Mouse (Mus musculus) left cerebral cortex, postnatal 4 days (tissue): ENCODE results near the gene Rhbdf2. TPM values are rescaled to one million over a fixed set of nuclear protein-coding genes. Genes with fewer than 3 reads are reported as not detected.
"Not testable (repeated sequence)": the region's sequence is repeated elsewhere in the genome, so short reads cannot be mapped to it uniquely, and the experiment has no call there.

Experiments
- DNase-seq: peaks from one replicate; pipeline ENCODE4 v3.0.0-alpha.2; 2022
- intact Hi-C: fragments of 180-260 bp; cut with DNase I; formaldehyde crosslinking; loops from one replicate; pipeline ENCODE4 v1.15.1; 2025
- total RNA-seq, 2 experiments: library from RNA; stranded (reverse); gene quantifications; 2 replicates each; pipeline ENCODE4 v1.2.3; 2021

Gene Rhbdf2
- total RNA-seq, 2 experiments from 2014 or later = 0.90 to 1.5 TPM

DNA sequence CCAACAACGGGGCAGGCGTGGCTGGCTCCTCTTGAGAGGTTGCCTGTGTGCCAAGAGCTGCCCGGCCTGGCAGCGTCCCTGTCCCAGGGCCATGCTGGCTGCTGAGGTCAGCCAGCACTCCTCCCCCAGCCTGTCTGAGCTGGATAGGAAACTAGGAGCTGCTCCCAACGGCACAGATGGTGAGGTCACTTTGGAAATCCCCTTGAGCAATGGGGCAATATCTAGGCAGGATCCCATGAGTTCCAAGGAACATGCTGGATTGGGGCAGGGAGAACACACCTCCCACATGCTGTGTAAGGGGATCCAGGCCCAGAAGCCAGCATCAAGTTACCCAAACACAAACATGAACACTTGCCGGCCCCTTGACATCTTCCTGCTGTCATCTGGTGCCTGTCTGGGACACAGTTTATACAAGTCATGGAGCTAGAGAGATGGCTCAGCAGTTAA lies 5.5 kb downstream of the Rhbdf2 start:
- intact Hi-C loops = loop anchor here (10.0 kb wide), 1 partner anchor 306 kb away; no protein-coding TSS in a partner anchor
- DNase-seq = peak; percentile 92

GRCm38 (mm10) chr11:116620559-116621253 lies 6.1 kb downstream of the Rhbdf2 start:
- intact Hi-C loops = loop anchor here (10.0 kb wide), 1 partner anchor 306 kb away; no protein-coding TSS in a partner anchor
- peak; percentile 63 for DNase-seq

DNA sequence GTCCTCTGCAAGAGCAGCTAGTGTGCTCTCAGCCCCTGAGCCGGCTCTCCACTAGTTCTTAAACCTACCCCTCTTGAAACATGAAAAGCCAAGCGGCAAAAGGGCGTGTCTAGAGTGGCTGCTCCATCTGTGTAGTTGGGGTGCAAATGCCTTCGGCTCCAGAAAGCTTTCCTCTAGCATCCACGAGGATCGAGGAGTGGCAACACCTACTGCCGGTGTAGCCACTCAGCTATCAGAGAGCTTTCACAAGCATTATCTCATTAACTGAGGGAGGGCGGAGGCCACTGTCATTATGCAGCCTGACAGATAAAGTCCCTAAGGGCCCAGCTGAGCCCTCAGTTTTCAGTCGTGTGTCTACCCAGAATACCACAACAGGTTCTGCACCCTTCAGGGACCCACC lies 6.7 kb downstream of the Rhbdf2 start:
- intact Hi-C loops = loop anchor here (10.0 kb wide), 1 partner anchor 305 kb away; no protein-coding TSS in a partner anchor
- no peak for DNase-seq

DNA sequence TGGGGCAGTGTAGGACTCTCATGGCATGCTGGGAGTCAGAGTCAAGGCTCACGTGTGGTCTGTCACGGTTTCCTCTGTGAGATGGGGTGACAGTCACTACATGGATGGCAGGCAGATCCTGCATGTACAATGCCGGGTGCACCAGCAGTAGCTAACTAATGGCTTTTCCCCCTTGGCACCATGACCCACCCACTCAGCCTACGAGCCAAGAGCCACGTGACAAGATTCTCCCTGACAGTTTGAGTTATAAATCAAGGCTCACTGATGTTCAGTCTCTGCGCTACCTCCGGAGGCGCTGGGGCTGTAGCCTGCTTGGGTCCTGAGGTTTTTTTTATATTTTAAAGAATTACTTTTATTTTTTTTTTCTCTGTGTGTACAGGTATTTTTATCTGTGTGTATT lies 7.3 kb downstream of the Rhbdf2 start:
- peak; percentile 52 for DNase-seq
- intact Hi-C loops = no loop called here

GRCm38 (mm10) chr11:116619156-116619555 lies 7.7 kb downstream of the Rhbdf2 start:
- intact Hi-C loops = no loop called here
- peak; percentile 78 for DNase-seq

DNA sequence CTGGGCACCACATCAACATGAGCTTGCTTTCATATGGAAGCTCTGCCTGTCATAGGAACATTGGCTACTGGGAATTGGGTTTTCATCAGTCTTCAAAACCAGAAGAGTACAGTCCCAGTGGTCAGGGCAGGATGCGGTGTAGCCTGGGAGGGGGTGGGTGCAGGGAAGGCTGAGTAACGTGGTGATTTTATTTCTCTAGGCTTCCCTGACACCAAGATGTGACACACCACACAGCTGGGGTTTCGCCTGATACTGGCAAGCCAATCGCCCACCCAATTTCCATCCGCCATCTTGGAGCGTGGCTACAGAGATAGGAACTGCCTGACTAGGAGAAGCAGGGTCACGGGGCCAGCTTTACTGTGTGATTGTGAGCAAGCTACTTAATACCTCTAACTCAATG lies 8.2 kb downstream of the Rhbdf2 start:
- DNase-seq = no peak
- intact Hi-C loops = no loop called here

DNA sequence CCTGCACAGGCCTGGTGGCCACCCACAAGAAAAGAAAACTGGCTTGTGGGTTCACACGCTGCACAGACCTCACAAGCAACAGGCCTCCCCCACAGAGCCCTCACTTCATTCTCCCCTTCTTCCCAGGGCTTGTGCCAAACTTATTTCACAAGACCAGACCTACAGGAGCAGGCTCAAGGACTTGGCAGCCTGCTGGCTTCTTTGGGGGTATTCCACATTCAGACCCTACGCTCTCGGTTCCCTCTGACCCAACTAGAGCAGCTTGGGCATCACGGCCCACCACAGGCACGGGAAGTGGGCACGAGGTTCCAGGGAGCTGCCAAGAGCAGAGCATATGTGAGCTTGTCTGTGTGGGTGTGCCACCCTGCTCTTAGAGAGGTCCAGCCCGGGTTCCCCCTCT lies 9.2 kb downstream of the Rhbdf2 start:
- intact Hi-C loops = no loop called here
- peak; percentile 56 for DNase-seq

DNA sequence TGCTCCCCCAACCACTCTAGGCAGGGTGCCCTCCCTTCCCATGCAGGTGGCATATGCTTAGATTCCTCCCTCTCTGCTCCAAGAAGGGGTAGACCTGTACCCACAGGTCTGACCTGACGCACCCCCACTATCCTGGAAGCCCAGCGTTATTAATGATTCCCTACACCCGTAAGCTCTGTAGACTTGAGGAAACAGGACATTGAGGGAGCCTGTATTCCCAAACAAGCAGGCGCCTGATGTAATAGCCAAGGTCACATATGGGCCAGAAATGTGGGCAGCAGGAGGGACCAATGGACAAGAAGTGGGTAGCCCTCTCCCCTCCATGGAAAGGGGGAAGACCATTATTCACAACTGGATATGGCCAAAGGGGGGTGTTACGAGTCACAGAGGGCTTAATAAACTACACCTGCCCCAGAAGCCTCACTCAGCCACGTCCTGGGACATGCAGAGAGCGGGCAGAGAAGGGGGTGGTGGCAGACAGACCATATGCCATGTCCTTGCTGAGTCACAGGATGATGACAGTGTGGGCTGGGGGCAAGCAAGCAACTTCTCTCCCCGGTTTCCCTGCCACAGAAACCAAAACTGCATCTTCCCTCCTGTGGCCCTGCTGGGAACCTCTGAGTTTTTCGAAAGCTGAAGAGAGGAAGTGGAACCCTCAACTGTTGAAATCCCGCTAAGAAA lies 10.2 kb downstream of the Rhbdf2 start:
- intact Hi-C loops = no loop called here
- DNase-seq = no peak

GRCm38 (mm10) chr11:116615735-116616437 lies 10.9 kb downstream of the Rhbdf2 start:
- DNase-seq = no peak
- intact Hi-C loops = no loop called here

DNA sequence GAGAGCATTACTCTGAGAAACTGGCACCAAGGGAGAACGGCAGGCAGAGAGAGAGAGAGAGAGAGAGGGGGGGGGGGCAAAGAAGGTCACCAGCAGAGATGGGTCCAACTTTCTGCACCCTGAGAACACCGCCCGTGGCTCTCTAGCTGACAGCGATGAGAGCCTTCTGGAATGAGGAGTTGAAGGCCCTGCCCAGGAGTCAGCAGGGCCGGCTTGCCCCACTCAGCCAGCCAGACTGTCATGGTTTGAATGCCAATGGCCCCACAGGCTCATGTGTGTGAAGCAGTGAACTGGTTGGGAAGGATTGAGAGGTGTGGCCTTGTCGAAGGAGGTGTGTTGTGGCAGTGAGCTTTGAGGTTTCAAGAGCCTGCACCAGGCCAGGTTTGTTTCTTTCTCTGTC lies 13.6 kb downstream of the Rhbdf2 start:
- DNase-seq = no peak
- intact Hi-C loops = no loop called here

- DNase-seq = no peak
- intact Hi-C loops = no loop called here
Observed at GRCm38 (mm10) chr11:116612554-116612953, 14.3 kb downstream of the Rhbdf2 start.

DNA sequence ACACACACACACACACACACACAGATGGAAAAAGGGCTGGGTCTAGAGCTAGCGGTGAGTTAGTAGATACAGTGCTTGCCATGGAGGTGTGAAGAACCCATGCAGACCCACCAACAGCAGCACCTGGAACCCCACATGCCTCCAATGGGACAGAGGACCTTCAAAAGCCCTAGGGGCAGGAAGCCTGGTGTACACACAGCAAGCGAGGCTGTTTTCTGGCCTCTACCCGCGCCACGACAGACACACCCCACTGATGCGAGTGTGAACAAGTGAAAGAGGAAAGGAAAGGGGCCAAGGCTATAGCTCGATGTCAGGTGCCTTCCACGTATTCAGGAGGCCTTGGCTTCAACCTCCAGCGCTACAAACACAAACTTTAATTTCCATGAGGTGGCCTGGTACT lies 14.9 kb downstream of the Rhbdf2 start:
- intact Hi-C loops = no loop called here
- no peak for DNase-seq

GRCm38 (mm10) chr11:116611168-116611567 lies 15.7 kb downstream of the Rhbdf2 start:
- intact Hi-C loops, DNase-seq: not testable (repeated sequence)

- intact Hi-C loops = no loop called here
- DNase-seq = no peak
Observed at GRCm38 (mm10) chr11:116609965-116610630, 16.7 kb downstream of the Rhbdf2 start.

GRCm38 (mm10) chr11:116607717-116608116 lies 19.1 kb downstream of the Rhbdf2 start:
- no peak for DNase-seq
- intact Hi-C loops = no loop called here

GRCm38 (mm10) chr11:116604097-116604496 lies 22.7 kb downstream of the Rhbdf2 start:
- no peak for DNase-seq
- intact Hi-C loops = no loop called here

DNA sequence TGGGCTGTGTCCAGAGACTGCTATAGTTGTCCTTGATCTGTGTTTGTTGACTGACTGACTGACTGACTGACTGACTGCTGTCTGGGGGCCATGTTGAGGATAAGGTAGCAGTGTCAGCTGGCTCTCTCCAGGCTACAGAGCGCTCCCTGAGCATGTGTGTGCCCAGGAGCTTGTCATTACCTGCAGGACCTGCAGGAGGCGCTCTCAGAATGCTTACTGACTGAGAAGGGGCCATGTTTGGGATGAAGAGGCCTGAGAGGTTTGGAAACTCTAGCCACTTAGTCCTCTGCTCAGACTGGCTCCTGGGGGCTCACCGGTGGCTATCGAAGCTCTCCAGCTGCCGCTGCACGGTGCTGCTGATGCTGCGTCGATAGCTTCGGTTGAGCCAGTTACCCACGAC lies 23.5 kb downstream of the Rhbdf2 start:
- no peak for DNase-seq
- intact Hi-C loops = no loop called here

DNA sequence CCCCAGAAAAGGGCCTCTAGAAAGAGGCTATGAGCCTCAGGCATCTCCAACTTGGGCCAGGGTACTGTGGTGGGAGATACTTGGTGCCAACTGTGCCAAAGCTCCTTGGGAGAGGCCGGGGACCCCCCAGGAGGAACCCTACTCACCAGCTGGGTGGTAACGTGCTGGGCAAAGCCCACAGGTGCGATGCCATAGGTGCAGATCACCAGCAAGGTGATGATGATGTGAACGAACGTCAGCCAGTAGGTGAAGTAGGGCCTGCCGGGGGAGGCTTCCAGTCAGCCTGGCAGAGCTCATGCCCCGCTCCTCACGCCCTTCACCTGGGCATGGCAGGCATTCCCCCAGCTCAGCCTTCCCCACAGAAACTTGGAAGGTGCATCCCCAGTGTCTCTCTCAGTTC lies 24.8 kb downstream of the Rhbdf2 start:
- DNase-seq = no peak
- intact Hi-C loops = no loop called here

DNA sequence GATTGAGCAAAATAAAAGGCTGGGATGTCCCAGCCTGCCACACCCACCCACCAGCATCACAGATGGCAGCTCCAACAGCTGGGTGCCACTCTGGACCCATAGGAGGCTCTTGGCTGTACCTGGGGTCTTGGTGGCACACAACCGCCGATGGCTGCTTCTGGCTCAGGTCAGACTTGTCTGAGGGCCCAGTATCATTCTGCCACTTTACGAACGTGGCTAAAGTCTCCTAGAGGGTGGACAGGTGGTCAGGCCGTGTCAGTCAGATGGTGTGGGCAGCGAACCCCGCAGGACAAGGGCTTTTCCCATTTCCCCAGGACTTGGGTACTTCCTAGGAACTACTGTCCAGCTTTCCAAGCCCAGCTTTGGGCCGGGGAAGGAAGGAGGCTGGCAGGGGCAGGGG lies 25.7 kb downstream of the Rhbdf2 start:
- intact Hi-C loops = no loop called here

DNA sequence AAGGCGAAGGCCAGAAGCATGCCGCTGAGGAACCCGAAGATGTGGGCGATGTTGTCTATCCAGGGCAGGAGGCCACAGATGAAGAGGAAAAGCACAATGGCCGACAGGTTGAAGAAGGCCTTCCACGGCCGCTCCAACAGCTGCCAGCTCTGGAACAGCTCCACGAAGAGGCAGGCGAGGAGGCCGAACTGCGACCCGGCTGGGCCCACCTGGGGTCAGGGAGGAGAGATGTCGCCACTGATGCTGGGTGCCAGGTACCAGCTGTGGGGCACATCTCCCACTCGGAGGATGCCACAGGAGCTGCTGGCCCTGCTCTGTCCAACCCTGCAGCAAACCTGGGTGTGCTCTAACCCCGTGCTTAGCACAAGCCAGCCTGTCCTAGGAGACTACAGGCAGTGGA lies 27.6 kb downstream of the Rhbdf2 start:
- intact Hi-C loops = no loop called here
- no peak for DNase-seq

More for the DNA sequence above, 25.7 kb downstream of the Rhbdf2 start:
- no peak for DNase-seq

DNA sequence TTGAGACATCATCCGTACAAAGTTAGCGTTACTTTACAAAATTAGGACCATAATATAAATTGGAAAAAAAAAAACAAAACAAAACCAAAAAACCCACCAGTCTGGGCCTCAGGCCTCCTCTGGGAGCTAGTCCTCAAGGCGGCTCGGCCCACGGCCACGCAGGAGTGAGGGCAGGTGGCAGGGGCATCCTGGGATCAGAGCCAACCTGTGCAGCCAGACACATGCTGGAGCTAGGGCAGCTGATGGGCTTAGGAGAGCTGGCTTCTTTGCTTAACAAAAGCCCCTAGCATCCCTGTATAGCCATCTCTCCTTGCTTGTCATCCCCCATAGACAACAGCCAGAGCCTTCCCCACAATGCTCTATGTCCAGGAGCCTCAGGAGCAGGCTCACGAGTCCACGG lies 28.6 kb downstream of the Rhbdf2 start:
- DNase-seq = peak; percentile 81
- intact Hi-C loops = no loop called here
